Mouse (Mus musculus) heart, embryonic 15.5 days (tissue): ENCODE data around the gene Insr. TPM values are rescaled to one million over a fixed set of nuclear protein-coding genes. Genes with fewer than 3 reads are reported as not detected.

ENCODE experiments used
- ATAC-seq: fragments of 200-750 bp; cut with Nextera tagmentation; replicated peaks from 2 replicates; pipeline ENCODE4 v1.8.0; 2017; ENCODE audit warnings: low read depth, moderate TSS enrichment; ENCODE audit not compliant: insufficient number of reproducible peaks, insufficient read depth, low FRiP score
- H3K27ac ChIP-seq: fragments of 300-500 bp; sonication (generic); 2 replicates; pipeline ENCODE4 v1.5.1; 2015; ENCODE audit warnings: mild to moderate bottlenecking, inconsistent platforms
- H3K27me3 ChIP-seq: fragments of 300-500 bp; sonication (generic); 2 replicates; pipeline ENCODE4 v1.6.1; 2015; ENCODE audit warnings: inconsistent platforms
- H3K36me3 ChIP-seq: fragments of 300-500 bp; sonication (generic); 2 replicates; pipeline ENCODE4 v1.6.1; 2015; ENCODE audit warnings: mild to moderate bottlenecking, inconsistent platforms
- H3K4me1 ChIP-seq: fragments of 300-500 bp; sonication (generic); replicated peaks from 2 replicates; pipeline ENCODE4 v1.6.1; 2015; ENCODE audit warnings: inconsistent platforms
- H3K4me2 ChIP-seq: fragments of 300-500 bp; sonication (generic); 2 replicates; pipeline ENCODE4 v1.6.1; 2015; ENCODE audit warnings: inconsistent platforms, mild to moderate bottlenecking, moderate library complexity
- H3K4me3 ChIP-seq: fragments of 300-500 bp; sonication (generic); 2 replicates; pipeline ENCODE4 v1.5.1; 2015; ENCODE audit warnings: mild to moderate bottlenecking, inconsistent platforms
- H3K9ac ChIP-seq: fragments of 300-500 bp; sonication (generic); 2 replicates; pipeline ENCODE4 v1.6.1; 2015; ENCODE audit warnings: mild to moderate bottlenecking, inconsistent platforms
- H3K9me3 ChIP-seq: fragments of 300-500 bp; sonication (generic); replicated peaks from 2 replicates; pipeline ENCODE4 v1.6.1; 2016; ENCODE audit warnings: inconsistent platforms
- WGBS: fragments of 180-500 bp; shearing (Covaris S2); methylation state at CpG from one replicate; pipeline ENCODE4 v1.1.7; 2015; ENCODE audit warnings: mixed read lengths; 5-methylcytosine and 5-hydroxymethylcytosine counted together
- polyA plus RNA-seq: library from polyadenylated mRNA; unstranded; fragments of >200 nt; fragmentation: Nextera tagmentation; extraction: Ambion mirVana; gene quantifications from 2 replicates; pipeline ENCODE4 v1.2.1, GENCODE M21; 2015

Insr gene
- polyA plus RNA-seq, 1 experiment from 2014 or later: 50.5 TPM

DNA sequence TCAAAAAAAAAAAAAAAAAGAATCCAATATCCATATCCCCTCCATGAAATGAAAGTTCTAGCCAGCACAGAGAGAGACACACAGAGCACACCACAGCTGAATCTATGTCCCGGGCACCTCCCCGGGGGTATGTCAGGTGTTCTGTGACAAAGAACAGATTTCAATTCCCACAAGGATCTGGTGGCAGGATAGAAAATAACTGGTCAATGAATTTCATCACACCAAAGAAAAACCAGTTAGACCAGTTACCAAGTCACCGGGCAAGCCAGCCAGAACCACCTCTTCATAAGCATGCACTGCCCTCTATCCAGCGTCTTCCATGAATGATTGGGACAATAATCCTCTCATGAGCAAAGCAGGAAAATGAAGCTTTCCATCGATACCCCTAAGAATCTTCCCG is 26.8 kb downstream of the Insr start:
- peaks cover 15% of the 10 kb centered on the region; the same call in 1 of the 2 replicates for H3K36me3 ChIP-seq
- no peak overlapping the region for H3K4me3 ChIP-seq
- ATAC-seq: no peak
- no peaks in the 10 kb centered on the region for H3K27me3 ChIP-seq
- H3K4me1 ChIP-seq: peaks cover 9% of the 10 kb centered on the region
- H3K9me3 ChIP-seq: no peaks in the 10 kb centered on the region
- 81% methylated on average over 6 of the region's 6 CpGs for WGBS
- no peak overlapping the region for H3K27ac ChIP-seq
- no peak overlapping the region for H3K9ac ChIP-seq
- H3K4me2 ChIP-seq: no peak overlapping the region

GRCm38 (mm10) chr8:3251101-3251500 is 28.3 kb downstream of the Insr start:
- Histone ChIP-seq H3K36me3 (peaks cover 15% of the 10 kb centered on the region; the same call in 1 of the 2 replicates), H3K4me2 (no peak overlapping the region), H3K27ac (no peak overlapping the region), H3K4me3 (no peak overlapping the region), H3K9me3 (no peaks in the 10 kb centered on the region), H3K27me3 (no peaks in the 10 kb centered on the region), H3K4me1 (peaks cover 11% of the 10 kb centered on the region), H3K9ac (no peak overlapping the region)
- ATAC-seq: no peak
- 85% methylated on average over 3 of the region's 3 CpGs for WGBS

DNA sequence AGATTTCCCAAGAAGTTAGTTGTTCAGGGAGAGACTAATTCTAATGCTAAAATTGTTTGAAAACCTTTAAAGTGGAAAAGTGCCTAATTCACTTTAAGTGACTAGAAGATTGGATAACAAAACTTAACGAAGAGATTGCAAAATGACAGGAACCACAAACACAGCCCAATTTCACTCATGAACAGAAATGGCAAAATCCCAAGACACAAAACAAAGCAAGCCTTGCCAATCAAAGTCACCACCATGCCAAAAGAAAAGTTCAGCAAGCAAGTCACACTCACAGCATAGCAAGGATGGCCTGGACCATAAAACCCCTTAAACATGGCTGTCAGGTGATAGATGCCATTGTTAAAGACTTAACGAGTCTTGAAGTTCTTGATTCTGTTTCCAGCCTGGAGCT is 29.5 kb downstream of the Insr start:
- Histone ChIP-seq H3K9me3 (no peaks in the 10 kb centered on the region), H3K27me3 (no peaks in the 10 kb centered on the region), H3K4me1 (peaks cover 8% of the 10 kb centered on the region; the same call in 1 of the 2 replicates), H3K9ac (no peak overlapping the region), H3K36me3 (peaks cover 21% of the 10 kb centered on the region; the same call in 1 of the 2 replicates), H3K4me2 (no peak overlapping the region), H3K4me3 (no peak overlapping the region), H3K27ac (no peak overlapping the region)
- 66% methylated on average over 2 of the region's 2 CpGs for WGBS
- ATAC-seq: no peak

DNA sequence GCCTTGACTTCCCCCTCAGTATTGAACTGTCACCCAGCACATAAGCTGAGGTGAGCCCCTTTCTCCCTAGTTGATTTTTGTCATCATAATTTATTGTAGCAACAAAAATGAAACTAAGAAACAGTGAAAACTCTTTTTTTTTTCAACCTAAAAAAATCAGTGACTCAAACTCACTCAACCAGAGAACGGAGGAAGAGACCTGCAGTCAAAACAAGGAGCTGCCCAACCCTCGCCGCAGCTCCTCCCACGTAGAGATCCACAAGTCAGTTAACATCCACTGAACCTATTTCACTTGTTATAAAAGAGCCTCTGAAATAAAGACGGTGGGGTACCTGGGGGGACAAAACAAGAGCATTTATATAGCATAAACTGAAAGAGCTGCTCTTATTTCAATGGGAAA is 30.7 kb downstream of the Insr start:
- ATAC-seq: no peak
- WGBS: 83% methylated on average over 5 of the region's 5 CpGs
- no peak overlapping the region for H3K9ac ChIP-seq
- no peaks in the 10 kb centered on the region for H3K9me3 ChIP-seq
- peaks cover 8% of the 10 kb centered on the region; the same call in 1 of the 2 replicates for H3K4me1 ChIP-seq
- peaks cover 21% of the 10 kb centered on the region; the same call in 1 of the 2 replicates for H3K36me3 ChIP-seq
- H3K27ac ChIP-seq: no peak overlapping the region
- no peak overlapping the region for H3K4me3 ChIP-seq
- no peak overlapping the region for H3K4me2 ChIP-seq
- no peaks in the 10 kb centered on the region for H3K27me3 ChIP-seq

DNA sequence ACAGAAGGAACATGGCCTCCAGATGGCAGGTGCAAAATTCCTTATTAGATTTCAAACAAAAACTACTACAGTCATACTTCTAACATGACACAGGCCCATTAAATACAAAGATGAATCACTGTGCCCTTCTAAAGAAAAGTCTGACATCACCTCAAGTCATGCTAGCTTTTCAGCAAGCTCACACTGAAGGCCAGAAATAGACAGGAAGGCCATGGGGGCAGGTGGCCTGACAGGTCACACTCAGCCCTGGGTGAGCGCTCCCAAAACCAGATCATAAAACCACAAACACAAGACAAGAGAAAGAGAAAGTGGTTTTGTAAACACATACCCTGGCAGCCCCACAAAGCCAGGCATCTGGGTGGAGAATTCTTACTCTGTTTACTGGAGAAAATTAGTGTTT is 32.3 kb downstream of the Insr start:
- no peak overlapping the region for H3K4me2 ChIP-seq
- H3K9ac ChIP-seq: no peak overlapping the region
- 48% methylated on average over 1 of the region's 1 CpGs for WGBS
- H3K4me1 ChIP-seq: peaks cover 8% of the 10 kb centered on the region; the same call in 1 of the 2 replicates
- no peaks in the 10 kb centered on the region for H3K9me3 ChIP-seq
- no peak overlapping the region for H3K4me3 ChIP-seq
- H3K36me3 ChIP-seq: peaks cover 13% of the 10 kb centered on the region; the same call in 1 of the 2 replicates
- ATAC-seq: no peak
- H3K27ac ChIP-seq: peak overlapping the region; percentile 44
- H3K27me3 ChIP-seq: no peaks in the 10 kb centered on the region

- no peak overlapping the region for H3K9ac ChIP-seq
- H3K36me3 ChIP-seq: peaks cover 6% of the 10 kb centered on the region; the same call in 1 of the 2 replicates
- H3K27me3 ChIP-seq: no peaks in the 10 kb centered on the region
- 95% methylated on average over 4 of the region's 4 CpGs for WGBS
- H3K9me3 ChIP-seq: no peaks in the 10 kb centered on the region
- H3K4me3 ChIP-seq: no peak overlapping the region
- H3K4me1 ChIP-seq: peaks cover 24% of the 10 kb centered on the region
- no peak overlapping the region for H3K4me2 ChIP-seq
- no peak overlapping the region for H3K27ac ChIP-seq
- ATAC-seq: no peak
Measured at GRCm38 (mm10) chr8:3243229-3243628, 36.2 kb downstream of the Insr start.

DNA sequence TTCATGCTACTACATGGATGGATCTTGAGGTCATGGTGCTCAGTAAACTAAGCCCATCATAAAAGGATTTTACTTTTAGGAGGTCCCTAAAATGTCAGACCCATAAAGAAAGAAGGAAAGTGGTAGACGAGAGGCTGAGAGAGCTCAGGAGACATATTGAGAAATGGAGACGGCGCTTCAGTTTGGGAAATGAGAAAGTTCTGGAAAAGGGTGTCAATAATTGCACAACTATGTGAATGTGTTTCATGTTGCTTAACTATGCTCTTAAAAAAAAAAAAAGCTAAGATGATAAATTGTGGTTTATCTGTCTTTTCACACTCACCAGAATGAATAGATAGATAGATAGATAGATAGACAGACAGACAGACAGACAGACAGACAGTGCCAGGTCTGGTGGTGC is 38.7 kb downstream of the Insr start:
- H3K9ac ChIP-seq: no peak overlapping the region
- H3K4me1 ChIP-seq: peaks cover 38% of the 10 kb centered on the region
- no peak for ATAC-seq
- H3K4me3 ChIP-seq: no peak overlapping the region
- no peak overlapping the region for H3K27ac ChIP-seq
- no peaks in the 10 kb centered on the region for H3K27me3 ChIP-seq
- peaks cover 2% of the 10 kb centered on the region; the same call in 1 of the 2 replicates for H3K36me3 ChIP-seq
- H3K9me3 ChIP-seq: no peaks in the 10 kb centered on the region
- WGBS: 95% methylated on average over 3 of the region's 3 CpGs
- H3K4me2 ChIP-seq: no peak overlapping the region

DNA sequence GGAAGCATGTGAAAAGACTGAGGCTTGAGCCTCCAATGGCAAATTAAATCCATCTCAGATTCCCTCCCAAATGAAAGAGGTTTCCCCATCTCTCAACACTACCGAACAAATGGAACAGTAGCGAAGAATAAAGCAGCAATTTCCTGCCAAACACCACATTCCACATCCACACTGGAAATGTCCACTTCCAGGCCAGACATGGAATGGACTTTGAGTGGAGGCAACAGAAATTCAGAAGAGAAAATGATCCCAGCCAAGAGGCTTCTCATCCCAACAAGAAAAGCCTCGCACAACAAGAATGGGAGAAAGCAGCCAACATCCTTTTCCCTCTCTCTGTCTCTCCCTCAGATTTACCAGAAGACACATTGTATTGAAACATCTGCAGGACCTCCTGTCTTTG is 39.8 kb downstream of the Insr start:
- Histone ChIP-seq H3K4me2 (no peak overlapping the region), H3K4me3 (no peak overlapping the region), H3K27ac (0 out of 2 replicates have a peak overlapping the region, but pooled peaks have one; percentile 15), H3K9ac (no peak overlapping the region), H3K4me1 (peaks cover 42% of the 10 kb centered on the region), H3K9me3 (no peaks in the 10 kb centered on the region), H3K36me3 (no peaks in the 10 kb centered on the region; the same call in 1 of the 2 replicates), H3K27me3 (no peaks in the 10 kb centered on the region)
- 62% methylated on average over 3 of the region's 3 CpGs for WGBS
- no peak for ATAC-seq

DNA sequence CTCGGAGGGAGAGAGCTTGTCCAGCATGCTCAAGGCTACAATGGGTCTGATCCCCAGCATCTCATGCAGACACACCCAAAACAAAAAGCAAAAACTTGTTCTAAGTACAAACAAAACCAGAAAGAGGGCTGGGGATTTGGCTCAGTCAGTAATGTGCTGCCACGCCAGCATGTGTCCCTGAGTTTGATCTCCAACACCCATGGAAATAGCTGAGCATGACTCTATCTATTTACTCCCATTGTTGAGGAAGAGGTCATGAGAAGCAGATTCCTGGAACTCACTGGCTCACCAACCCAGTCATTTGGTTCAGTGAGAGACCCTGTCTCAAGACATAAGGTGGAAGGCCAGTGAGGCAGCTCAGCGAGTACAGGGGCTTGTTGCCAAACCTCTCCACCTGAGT is 40.6 kb downstream of the Insr start:
- ATAC-seq: no peak
- H3K4me3 ChIP-seq: no peak overlapping the region
- no peak overlapping the region for H3K27ac ChIP-seq
- H3K27me3 ChIP-seq: no peaks in the 10 kb centered on the region
- no peaks in the 10 kb centered on the region for H3K9me3 ChIP-seq
- no peak overlapping the region for H3K4me2 ChIP-seq
- no peaks in the 10 kb centered on the region; the same call in 1 of the 2 replicates for H3K36me3 ChIP-seq
- 80% methylated on average over 3 of the region's 3 CpGs for WGBS
- no peak overlapping the region for H3K9ac ChIP-seq
- H3K4me1 ChIP-seq: peaks cover 45% of the 10 kb centered on the region

DNA sequence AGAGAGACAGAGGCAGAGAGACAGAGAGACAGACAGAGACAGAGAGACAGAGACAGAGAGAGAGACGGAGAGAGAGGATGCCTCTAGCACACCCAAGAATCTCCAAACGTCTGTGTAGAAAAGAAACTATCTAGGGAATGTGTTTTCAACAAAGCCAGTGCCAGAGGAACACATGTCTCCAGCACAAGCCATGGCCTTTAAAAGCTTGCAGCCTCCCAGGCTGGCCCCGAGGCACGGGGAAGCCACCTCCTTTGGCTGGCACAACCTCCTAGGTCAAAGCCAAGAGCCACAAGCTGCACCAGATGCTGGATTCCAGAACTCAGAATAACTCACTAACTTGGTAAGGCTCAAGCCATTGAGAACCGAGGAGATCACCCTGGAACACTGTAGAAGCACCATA is 42.1 kb downstream of the Insr start:
- Histone ChIP-seq H3K27ac (peak overlapping the region; percentile 81), H3K36me3 (no peaks in the 10 kb centered on the region; the same call in 1 of the 2 replicates), H3K4me1 (peaks cover 50% of the 10 kb centered on the region), H3K9me3 (no peaks in the 10 kb centered on the region), H3K4me3 (no peak overlapping the region), H3K27me3 (no peaks in the 10 kb centered on the region), H3K9ac (no peak overlapping the region), H3K4me2 (peak overlapping the region; percentile 32; the same call in 1 of the 2 replicates)
- ATAC-seq: peak; percentile 72
- 24% methylated on average over 5 of the region's 5 CpGs for WGBS

- 44% methylated on average over 3 of the region's 3 CpGs for WGBS
- H3K4me2 ChIP-seq: no peak overlapping the region
- no peaks in the 10 kb centered on the region for H3K9me3 ChIP-seq
- ATAC-seq: no peak
- H3K9ac ChIP-seq: no peak overlapping the region
- H3K4me3 ChIP-seq: no peak overlapping the region
- H3K4me1 ChIP-seq: peaks cover 56% of the 10 kb centered on the region
- no peaks in the 10 kb centered on the region for H3K36me3 ChIP-seq
- no peaks in the 10 kb centered on the region for H3K27me3 ChIP-seq
- peak overlapping the region; percentile 81 for H3K27ac ChIP-seq
Measured at GRCm38 (mm10) chr8:3236277-3236676, 43.1 kb downstream of the Insr start.

- H3K36me3 ChIP-seq: no peaks in the 10 kb centered on the region
- WGBS: 81% methylated on average over 3 of the region's 3 CpGs
- no peaks in the 10 kb centered on the region for H3K27me3 ChIP-seq
- H3K4me1 ChIP-seq: peaks cover 64% of the 10 kb centered on the region
- no peak overlapping the region for H3K4me3 ChIP-seq
- no peaks in the 10 kb centered on the region for H3K9me3 ChIP-seq
- no peak overlapping the region for H3K27ac ChIP-seq
- H3K4me2 ChIP-seq: no peak overlapping the region
- ATAC-seq: no peak
- H3K9ac ChIP-seq: no peak overlapping the region
Measured at GRCm38 (mm10) chr8:3234569-3234968, 44.8 kb downstream of the Insr start.
